Comparison of ENCODE assay signal across 12 mouse cellular contexts in genomic region chr11:45873666-45874065, GRCm38 (mm10). TPM values are rescaled to one million over a fixed set of nuclear protein-coding genes. Genes with fewer than 3 reads are reported as not detected.
DNase-seq lines count a peak whose midpoint lies in the region; ATAC-seq and TF ChIP-seq lines count a peak whose summit lies in the region.
"Had no signal": no experiment of that assay in that cellular context is flagged by ENCODE, and none has a peak within 500 bp of the region (broad histone marks: within the 10 kb centered on the region; RNA-seq: fewer than 3 reads in every experiment).

No protein-coding gene starts in this region.

- ATAC-seq in hindbrain, postnatal 0 days: no peak
- ATAC-seq in hindbrain, embryonic 16.5 days: no peak
- no peak for ATAC-seq in stomach, postnatal 0 days (ENCODE audit: low FRiP score, low TSS enrichment)

- 76% methylated on average over 1 of the region's 1 CpGs for WGBS in hindbrain, postnatal 0 days
- 79% methylated on average over 1 of the region's 1 CpGs for WGBS in hindbrain, embryonic 16.5 days
- 59% methylated on average over 1 of the region's 1 CpGs for whole genome bisulfite sequencing in stomach, postnatal 0 days

- no peak overlapping the region for H3K4me2 ChIP-seq in hindbrain, postnatal 0 days (ENCODE audit: low read depth, low read length)
- H3K4me2 ChIP-seq in hindbrain, embryonic 16.5 days (ENCODE audit: low read length): no peak overlapping the region
- H3K4me2 ChIP-seq in stomach, postnatal 0 days (replicated peaks; ENCODE audit: low read depth): no peak overlapping the region
- H3K4me2 ChIP-seq: kidney, embryonic 15.5 days had no signal

- H3K27ac ChIP-seq in hindbrain, postnatal 0 days: no peak overlapping the region
- H3K27ac ChIP-seq in hindbrain, embryonic 16.5 days (ENCODE audit: low read depth, low read length): no peak overlapping the region
- H3K27ac ChIP-seq in stomach, postnatal 0 days (replicated peaks): no peak overlapping the region
- H3K27ac ChIP-seq: kidney, embryonic 15.5 days; macrophage had no signal

- no peaks in the 10 kb centered on the region for H3K9me3 ChIP-seq in hindbrain, postnatal 0 days (ENCODE audit: low read length)
- no peaks in the 10 kb centered on the region for H3K9me3 ChIP-seq in hindbrain, embryonic 16.5 days (ENCODE audit: control insufficient read depth, low read length)
- no peaks in the 10 kb centered on the region for H3K9me3 ChIP-seq in stomach, postnatal 0 days (ENCODE audit: control insufficient read depth, low read length)
- H3K9me3 ChIP-seq: kidney, embryonic 15.5 days had no signal

- H3K36me3 ChIP-seq in hindbrain, postnatal 0 days (ENCODE audit: insufficient read depth, low read length): no peaks in the 10 kb centered on the region
- no peaks in the 10 kb centered on the region for H3K36me3 ChIP-seq in hindbrain, embryonic 16.5 days (ENCODE audit: control insufficient read depth, insufficient read depth, low read length)
- H3K36me3 ChIP-seq in stomach, postnatal 0 days (ENCODE audit: control insufficient read depth, insufficient read depth, low read length): no peaks in the 10 kb centered on the region

- TF ChIP-seq EP300 in stomach, postnatal 0 days (optimal IDR thresholded peaks at IDR 0.05): no peak

- peak; percentile 35 for TF ChIP-seq CTCF in hindbrain, postnatal 0 days (IDR thresholded peaks at IDR 0.05; ENCODE audit: low read depth)
- TF ChIP-seq CTCF in stomach, postnatal 0 days (IDR thresholded peaks at IDR 0.05; ENCODE audit: low read depth): peak; percentile 52

- H3K9ac ChIP-seq in hindbrain, postnatal 0 days (replicated peaks; ENCODE audit: low read length): no peak overlapping the region
- no peak overlapping the region for H3K9ac ChIP-seq in hindbrain, embryonic 16.5 days (ENCODE audit: low read depth, low read length)
- H3K9ac ChIP-seq in stomach, postnatal 0 days (ENCODE audit: low read length): no peak overlapping the region
- H3K9ac ChIP-seq: kidney, embryonic 15.5 days had no signal

- no peaks in the 10 kb centered on the region for H3K4me1 ChIP-seq in hindbrain, postnatal 0 days (ENCODE audit: insufficient read depth, low read length)
- no peaks in the 10 kb centered on the region for H3K4me1 ChIP-seq in hindbrain, embryonic 16.5 days (ENCODE audit: control insufficient read depth, insufficient read depth, low read depth, low read length)
- 0 out of 2 replicates have a peak, but pooled peaks cover 2% of the 10 kb centered on the region for H3K4me1 ChIP-seq in stomach, postnatal 0 days (replicated peaks; ENCODE audit: control insufficient read depth, insufficient read depth)

- DNase-seq in hindbrain, postnatal 0 days (ENCODE audit: low spot score): no peak
- DNase-seq in thymus, postnatal 0 days (ENCODE audit: low spot score): peak; percentile 54
- DNase-seq in thymus, adult 18-20 months: no peak
- peak; percentile 37 for DNase-seq in c-Kit-negative CD71-positive TER-119-positive erythroid progenitor cells, embryonic 14.5 days (ENCODE audit: low read depth, low spot score)
- no peak for DNase-seq in stomach, postnatal 0 days (ENCODE audit: low spot score)
- no peak for DNase-seq in layer of hippocampus, adult 11-12 months (ENCODE audit: low spot score)
- DNase-seq in kidney, postnatal 36 days: no peak
- DNase-seq: cerebellum, postnatal 36 days had no signal

- H3K4me3 ChIP-seq in hindbrain, postnatal 0 days (ENCODE audit: low read length): no peak overlapping the region
- H3K4me3 ChIP-seq in hindbrain, embryonic 16.5 days (ENCODE audit: low read length): no peak overlapping the region
- H3K4me3 ChIP-seq in stomach, postnatal 0 days (ENCODE audit: low read depth, low read length): no peak overlapping the region
- H3K4me3 ChIP-seq: erythroblast, embryonic 14.5 days; kidney, embryonic 15.5 days had no signal

- no peaks in the 10 kb centered on the region for H3K27me3 ChIP-seq in hindbrain, postnatal 0 days (ENCODE audit: insufficient read depth, low read length)
- no peaks in the 10 kb centered on the region for H3K27me3 ChIP-seq in hindbrain, embryonic 16.5 days (replicated peaks; ENCODE audit: control insufficient read depth, insufficient read depth, low read length)
- no peaks in the 10 kb centered on the region for H3K27me3 ChIP-seq in stomach, postnatal 0 days (ENCODE audit: control insufficient read depth, insufficient read depth, low read length)
- H3K27me3 ChIP-seq: kidney, embryonic 15.5 days had no signal

RNA-seq across cellular contexts. Expression of gene Clint1, which starts 21.8 kb away (rescaled TPM):
- total RNA-seq in hindbrain, postnatal 0 days (2014; rRNA removed): 26.5 and 30.4 TPM in 2 replicates
- polyA plus RNA-seq in hindbrain, postnatal 0 days (2015; fragmentation: Nextera tagmentation; extraction: Ambion mirVana): 31.0 and 31.8 TPM in 2 replicates
- polyA plus RNA-seq in hindbrain, embryonic 16.5 days (2015; fragmentation: Nextera tagmentation; extraction: Ambion mirVana): 39.4 and 43.4 TPM in 2 replicates
- polyA plus RNA-seq in thymus, postnatal 0 days (2015; fragmentation: Nextera tagmentation; extraction: Ambion mirVana): 60.0 and 68.2 TPM in 2 replicates
- polyA plus RNA-seq in stomach, postnatal 0 days (2015; fragmentation: Nextera tagmentation; extraction: Ambion mirVana): 56.5 and 56.8 TPM in 2 replicates

Comparison
In these comparisons a context has a peak if more than half of its experiments do, and no peak if none do; other contexts are left out.
1. DNase-seq: peak in thymus, postnatal 0 days (single experiment) and c-Kit-negative CD71-positive TER-119-positive erythroid progenitor cells, embryonic 14.5 days (single experiment); none in hindbrain, postnatal 0 days (single experiment), thymus, adult 18-20 months (0 of 2), stomach, postnatal 0 days (single experiment), layer of hippocampus, adult 11-12 months (single experiment) and kidney, postnatal 36 days (0 of 2).